Mouse (Mus musculus): ENCODE results near the gene Tac2.
"Not testable (repeated sequence)": the region's sequence is repeated elsewhere in the genome, so short reads cannot be mapped to it uniquely, and the experiment has no call there.

The Tac2 gene

GRCm38 (mm10) chr10:127759181-127760110 lies 35.2 kb downstream of the Tac2 start, which contains the start of the genes Rdh1 and Rdh16f1:
Gene Rdh1 (plus strand): TSS chr10:127759721.
Gene Rdh16f1 (plus strand): TSS chr10:127759787.
- DNase-seq: no peak

- not testable (repeated sequence) for DNase-seq
Measured at GRCm38 (mm10) chr10:127762926-127763325, 38.6 kb downstream of the Tac2 start.

GRCm38 (mm10) chr10:127763914-127764680 lies 39.8 kb downstream of the Tac2 start:
- DNase-seq: no peak

GRCm38 (mm10) chr10:127766564-127766963 lies 42.3 kb downstream of the Tac2 start:
- no peak for DNase-seq

- DNase-seq: no peak
Measured at GRCm38 (mm10) chr10:127776011-127776410, 51.7 kb downstream of the Tac2 start, which contains the start of gene Rdh9. Gene Rdh9 (plus strand): TSS chr10:127776386.

All from lung, postnatal 36 days (tissue).